Mouse (Mus musculus): ENCODE results near the gene Usp5. TPM values are rescaled to one million over a fixed set of nuclear protein-coding genes. Genes with fewer than 3 reads are reported as not detected.

Usp5 gene
- polyA plus RNA-seq, 1 experiment = 80.9 TPM

GRCm38 (mm10) chr6:124770013-124770412 lies 59.3 kb downstream of the Usp5 start:
- Histone ChIP-seq H3K4me1 (ENCODE audit: control insufficient read depth, insufficient read depth, low read length) (peaks cover 2% of the 10 kb centered on the region), H3K36me3 (ENCODE audit: control insufficient read depth, insufficient read depth, low read length, poor library complexity, severe bottlenecking) (no peaks in the 10 kb centered on the region), H3K9ac (ENCODE audit: low read depth, poor library complexity, severe bottlenecking) (peak overlapping the region; percentile 43), H3K4me3 (ENCODE audit: low read depth, low read length) (peak overlapping the region; percentile 53; the same call in 1 of the 2 replicates), H3K27ac (ENCODE audit: insufficient read depth, low read length) (no peak overlapping the region), H3K27me3 (ENCODE audit: control insufficient read depth, insufficient read depth, low read length, poor library complexity, severe bottlenecking) (no peaks in the 10 kb centered on the region), H3K9me3 (replicated peaks; ENCODE audit: control insufficient read depth, insufficient read depth, low read length, poor library complexity, severe bottlenecking) (no peaks in the 10 kb centered on the region)
- TF ChIP-seq POLR2A (IDR thresholded peaks at IDR 0.05; ENCODE audit: insufficient read depth, low read length) (no peak), CTCF (IDR thresholded peaks at IDR 0.05; ENCODE audit: low read depth, low read length) (no peak), EP300 (IDR thresholded peaks at IDR 0.05; ENCODE audit: insufficient read depth, low read depth, low read length) (no peak)

- H3K27ac ChIP-seq (ENCODE audit: insufficient read depth, low read length) = no peak within 1 kb of the TSS
- no peak for TF ChIP-seq EP300 (IDR thresholded peaks at IDR 0.05; ENCODE audit: insufficient read depth, low read depth, low read length)
- TF ChIP-seq POLR2A (IDR thresholded peaks at IDR 0.05; ENCODE audit: insufficient read depth, low read length) = no peak
- TF ChIP-seq CTCF (IDR thresholded peaks at IDR 0.05; ENCODE audit: low read depth, low read length) = no peak
- H3K27me3 ChIP-seq (ENCODE audit: control insufficient read depth, insufficient read depth, low read length, poor library complexity, severe bottlenecking) = no peaks in the 10 kb centered on the region
- peaks cover 2% of the 10 kb centered on the region for H3K4me1 ChIP-seq (ENCODE audit: control insufficient read depth, insufficient read depth, low read length)
- peak within 1 kb of the TSS; percentile 43 for H3K9ac ChIP-seq (ENCODE audit: low read depth, poor library complexity, severe bottlenecking)
- no peaks in the 10 kb centered on the region for H3K36me3 ChIP-seq (ENCODE audit: control insufficient read depth, insufficient read depth, low read length, poor library complexity, severe bottlenecking)
- peak within 1 kb of the TSS; percentile 75 for H3K4me3 ChIP-seq (ENCODE audit: low read depth, low read length)
- no peaks in the 10 kb centered on the region for H3K9me3 ChIP-seq (replicated peaks; ENCODE audit: control insufficient read depth, insufficient read depth, low read length, poor library complexity, severe bottlenecking)
These were observed 60.1 kb downstream of the Usp5 start, which contains the start of gene Eno2 for GRCm38 (mm10) chr6:124769101-124769765. Eno2 (minus strand) TSS chr6:124769673.

- Histone ChIP-seq H3K27me3 (ENCODE audit: control insufficient read depth, insufficient read depth, low read length, poor library complexity, severe bottlenecking) (no peaks in the 10 kb centered on the region), H3K4me3 (ENCODE audit: low read depth, low read length) (peak overlapping the region; percentile 75), H3K27ac (ENCODE audit: insufficient read depth, low read length) (no peak overlapping the region)
These were observed 60.6 kb downstream of the Usp5 start for GRCm38 (mm10) chr6:124768704-124769044.

DNA sequence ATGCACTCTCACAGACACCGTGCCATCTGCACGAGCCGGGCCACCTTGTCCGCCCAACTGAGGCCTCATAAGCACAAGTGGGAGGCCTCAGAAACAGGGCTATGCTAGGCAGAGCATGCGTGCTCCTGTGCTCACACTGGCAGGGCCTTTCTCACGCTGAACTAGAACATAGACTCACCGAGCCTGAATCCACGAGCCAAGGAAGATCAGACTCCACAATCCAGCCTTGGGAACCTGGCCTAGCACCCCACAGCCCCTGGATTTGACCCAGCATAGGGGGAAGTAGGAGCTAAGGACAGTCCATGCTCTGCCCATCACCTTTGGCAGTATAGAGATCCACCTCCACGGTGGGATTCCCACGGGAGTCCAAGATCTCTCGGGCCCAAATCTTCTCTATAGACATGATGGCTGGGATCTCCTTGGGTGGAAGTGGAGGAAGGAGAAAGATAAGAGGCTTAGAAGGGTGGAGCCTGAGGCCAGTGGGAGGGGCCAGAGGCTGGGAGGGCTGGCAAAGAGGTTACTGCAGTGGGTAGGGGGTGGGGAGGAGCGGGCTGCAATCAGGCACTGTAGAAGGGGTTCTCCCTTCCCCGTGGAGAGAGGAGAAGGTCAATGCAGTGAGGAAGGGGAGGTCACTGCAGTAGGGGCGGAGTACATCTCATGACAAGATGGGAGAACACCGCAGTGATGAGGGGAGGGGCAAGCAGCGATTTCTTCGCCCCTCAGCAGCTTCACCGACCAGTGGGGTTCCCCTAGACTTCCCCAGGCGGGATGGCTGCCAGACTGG lies 61.2 kb downstream of the Usp5 start:
- H3K36me3 ChIP-seq (ENCODE audit: control insufficient read depth, insufficient read depth, low read length, poor library complexity, severe bottlenecking) = no peaks in the 10 kb centered on the region
- TF ChIP-seq EP300 (IDR thresholded peaks at IDR 0.05; ENCODE audit: insufficient read depth, low read depth, low read length) (no peak), CTCF (IDR thresholded peaks at IDR 0.05; ENCODE audit: low read depth, low read length) (no peak), POLR2A (IDR thresholded peaks at IDR 0.05; ENCODE audit: insufficient read depth, low read length) (no peak)
- peaks cover 2% of the 10 kb centered on the region for H3K4me1 ChIP-seq (ENCODE audit: control insufficient read depth, insufficient read depth, low read length)
- H3K9me3 ChIP-seq (replicated peaks; ENCODE audit: control insufficient read depth, insufficient read depth, low read length, poor library complexity, severe bottlenecking) = no peaks in the 10 kb centered on the region
- H3K9ac ChIP-seq (ENCODE audit: low read depth, poor library complexity, severe bottlenecking) = no peak overlapping the region
- H3K27ac ChIP-seq (ENCODE audit: insufficient read depth, low read length) = no peak overlapping the region
- no peaks in the 10 kb centered on the region for H3K27me3 ChIP-seq (ENCODE audit: control insufficient read depth, insufficient read depth, low read length, poor library complexity, severe bottlenecking)
- H3K4me3 ChIP-seq (ENCODE audit: low read depth, low read length) = peak overlapping the region; percentile 75

More at GRCm38 (mm10) chr6:124768704-124769044, 60.6 kb downstream of the Usp5 start:
- Histone ChIP-seq H3K36me3 (ENCODE audit: control insufficient read depth, insufficient read depth, low read length, poor library complexity, severe bottlenecking) (no peaks in the 10 kb centered on the region), H3K9ac (ENCODE audit: low read depth, poor library complexity, severe bottlenecking) (peak overlapping the region; percentile 43; the same call in 1 of the 2 replicates), H3K4me1 (ENCODE audit: control insufficient read depth, insufficient read depth, low read length) (peaks cover 2% of the 10 kb centered on the region), H3K9me3 (replicated peaks; ENCODE audit: control insufficient read depth, insufficient read depth, low read length, poor library complexity, severe bottlenecking) (no peaks in the 10 kb centered on the region)
- TF ChIP-seq EP300 (IDR thresholded peaks at IDR 0.05; ENCODE audit: insufficient read depth, low read depth, low read length) (no peak), CTCF (IDR thresholded peaks at IDR 0.05; ENCODE audit: low read depth, low read length) (no peak), POLR2A (IDR thresholded peaks at IDR 0.05; ENCODE audit: insufficient read depth, low read length) (no peak)

DNA sequence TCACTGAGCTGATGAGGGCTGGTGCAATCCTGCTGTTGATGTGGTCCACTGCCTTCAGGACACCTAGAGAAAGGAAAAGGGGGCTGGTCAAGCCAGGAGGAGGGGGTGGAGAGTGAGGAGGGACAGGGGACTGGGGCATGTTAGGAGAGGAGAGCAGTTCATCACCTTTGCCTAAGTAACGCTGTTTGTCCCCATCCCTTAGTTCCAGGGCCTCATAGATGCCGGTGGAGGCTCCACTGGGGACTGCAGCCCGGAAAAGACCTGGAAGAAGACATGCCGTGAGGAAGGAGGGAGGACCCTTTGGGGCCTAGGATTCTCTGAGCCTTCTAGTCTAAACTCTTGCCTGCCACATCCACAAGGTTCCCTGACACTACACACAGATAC lies 61.8 kb downstream of the Usp5 start:
- H3K27me3 ChIP-seq (ENCODE audit: control insufficient read depth, insufficient read depth, low read length, poor library complexity, severe bottlenecking) = no peaks in the 10 kb centered on the region
- H3K9me3 ChIP-seq (replicated peaks; ENCODE audit: control insufficient read depth, insufficient read depth, low read length, poor library complexity, severe bottlenecking) = no peaks in the 10 kb centered on the region
- no peak overlapping the region for H3K9ac ChIP-seq (ENCODE audit: low read depth, poor library complexity, severe bottlenecking)
- H3K4me1 ChIP-seq (ENCODE audit: control insufficient read depth, insufficient read depth, low read length) = peaks cover 2% of the 10 kb centered on the region
- no peaks in the 10 kb centered on the region for H3K36me3 ChIP-seq (ENCODE audit: control insufficient read depth, insufficient read depth, low read length, poor library complexity, severe bottlenecking)
- no peak overlapping the region for H3K27ac ChIP-seq (ENCODE audit: insufficient read depth, low read length)
- no peak overlapping the region for H3K4me3 ChIP-seq (ENCODE audit: low read depth, low read length)
- TF ChIP-seq POLR2A (IDR thresholded peaks at IDR 0.05; ENCODE audit: insufficient read depth, low read length) (no peak), CTCF (IDR thresholded peaks at IDR 0.05; ENCODE audit: low read depth, low read length) (no peak), EP300 (IDR thresholded peaks at IDR 0.05; ENCODE audit: insufficient read depth, low read depth, low read length) (no peak)

DNA sequence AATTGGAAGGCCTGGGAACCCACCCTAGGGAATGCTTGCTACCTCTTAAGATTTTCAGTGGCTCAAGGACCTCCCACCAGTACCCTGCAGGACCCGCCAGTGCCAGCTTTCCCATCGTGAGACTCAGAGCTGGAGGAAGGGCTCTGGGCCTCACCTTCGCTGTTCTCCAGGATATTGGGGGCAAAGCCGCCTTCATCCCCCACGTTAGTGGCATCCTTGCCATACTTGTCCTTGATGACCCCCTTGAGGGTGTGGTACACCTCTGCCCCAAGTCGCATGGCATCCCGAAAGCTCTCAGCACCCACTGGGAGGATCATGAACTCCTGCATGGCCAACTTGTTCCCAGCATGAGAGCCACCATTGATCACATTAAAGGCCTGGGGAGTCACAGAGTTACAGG lies 63.3 kb downstream of the Usp5 start:
- no peak overlapping the region for H3K9ac ChIP-seq (ENCODE audit: low read depth, poor library complexity, severe bottlenecking)
- no peak overlapping the region for H3K27ac ChIP-seq (ENCODE audit: insufficient read depth, low read length)
- no peaks in the 10 kb centered on the region for H3K36me3 ChIP-seq (ENCODE audit: control insufficient read depth, insufficient read depth, low read length, poor library complexity, severe bottlenecking)
- H3K4me3 ChIP-seq (ENCODE audit: low read depth, low read length) = no peak overlapping the region
- TF ChIP-seq POLR2A (IDR thresholded peaks at IDR 0.05; ENCODE audit: insufficient read depth, low read length) (no peak), EP300 (IDR thresholded peaks at IDR 0.05; ENCODE audit: insufficient read depth, low read depth, low read length) (no peak), CTCF (IDR thresholded peaks at IDR 0.05; ENCODE audit: low read depth, low read length) (no peak)
- H3K4me1 ChIP-seq (ENCODE audit: control insufficient read depth, insufficient read depth, low read length) = peaks cover 2% of the 10 kb centered on the region
- no peaks in the 10 kb centered on the region for H3K27me3 ChIP-seq (ENCODE audit: control insufficient read depth, insufficient read depth, low read length, poor library complexity, severe bottlenecking)
- H3K9me3 ChIP-seq (replicated peaks; ENCODE audit: control insufficient read depth, insufficient read depth, low read length, poor library complexity, severe bottlenecking) = no peaks in the 10 kb centered on the region

Other genes starting within 250 kb of the Usp5 start
- gene C1s2, start 193.4 kb downstream of the Usp5 start, polyA plus RNA-seq (2011; ENCODE audit: insufficient read depth, insufficient read length, low read depth, missing spikeins) = 0.49 TPM in 1 of 2 replicates, not detected in the other
- 69.3 and 73.8 TPM in 2 replicates for gene Lpcat3, start 166.5 kb downstream of the Usp5 start, polyA plus RNA-seq (2011; ENCODE audit: insufficient read depth, insufficient read length, low read depth, missing spikeins)
- 118 TPM in 2 replicates for gene Emg1, start 117.3 kb downstream of the Usp5 start, polyA plus RNA-seq (2011; ENCODE audit: insufficient read depth, insufficient read length, low read depth, missing spikeins)
- gene Phb2, start 117.1 kb downstream of the Usp5 start, polyA plus RNA-seq (2011; ENCODE audit: insufficient read depth, insufficient read length, low read depth, missing spikeins) = 329 and 331 TPM in 2 replicates
- 15.4 and 32.3 TPM in 2 replicates for gene Ptpn6, start 90.8 kb downstream of the Usp5 start, polyA plus RNA-seq (2011; ENCODE audit: insufficient read depth, insufficient read length, low read depth, missing spikeins)
- 93.5 and 105 TPM in 2 replicates for gene Grcc10, start 88.1 kb downstream of the Usp5 start, polyA plus RNA-seq (2011; ENCODE audit: insufficient read depth, insufficient read length, low read depth, missing spikeins)
- 0.59 TPM in 1 of 2 replicates, not detected in the other for gene Gm45234, start 73.5 kb downstream of the Usp5 start, polyA plus RNA-seq (2011; ENCODE audit: insufficient read depth, insufficient read length, low read depth, missing spikeins)
- gene Atn1, start 73.0 kb downstream of the Usp5 start, polyA plus RNA-seq (2011; ENCODE audit: insufficient read depth, insufficient read length, low read depth, missing spikeins) = 32.0 and 35.2 TPM in 2 replicates
- gene Eno2, start 59.8 kb downstream of the Usp5 start, polyA plus RNA-seq (2011; ENCODE audit: insufficient read depth, insufficient read length, low read depth, missing spikeins) = 7.4 and 8.3 TPM in 2 replicates
- 0.84 TPM in 1 of 2 replicates, not detected in the other for gene Lrrc23, start 49.8 kb downstream of the Usp5 start, polyA plus RNA-seq (2011; ENCODE audit: insufficient read depth, insufficient read length, low read depth, missing spikeins)
- gene Spsb2, start 20.8 kb downstream of the Usp5 start, polyA plus RNA-seq (2011; ENCODE audit: insufficient read depth, insufficient read length, low read depth, missing spikeins) = 4.6 and 5.4 TPM in 2 replicates
- 377 and 389 TPM in 2 replicates for gene Tpi1, start 15.2 kb downstream of the Usp5 start, polyA plus RNA-seq (2011; ENCODE audit: insufficient read depth, insufficient read length, low read depth, missing spikeins)
- gene Cdca3, start 63 bp upstream of the Usp5 start, polyA plus RNA-seq (2011; ENCODE audit: insufficient read depth, insufficient read length, low read depth, missing spikeins) = 162 and 187 TPM in 2 replicates
- gene Gnb3, start 10.8 kb upstream of the Usp5 start, polyA plus RNA-seq (2011; ENCODE audit: insufficient read depth, insufficient read length, low read depth, missing spikeins) = not detected in 2 replicates
- 3.1 and 3.6 TPM in 2 replicates for gene P3h3, start 28.3 kb upstream of the Usp5 start, polyA plus RNA-seq (2011; ENCODE audit: insufficient read depth, insufficient read length, low read depth, missing spikeins)
- 2.4 and 3.2 TPM in 2 replicates for gene Gpr162, start 34.5 kb upstream of the Usp5 start, polyA plus RNA-seq (2011; ENCODE audit: insufficient read depth, insufficient read length, low read depth, missing spikeins)
- gene Cd4, start 58.7 kb upstream of the Usp5 start, polyA plus RNA-seq (2011; ENCODE audit: insufficient read depth, insufficient read length, low read depth, missing spikeins) = not detected in 2 replicates
- gene Lag3, start 82.2 kb upstream of the Usp5 start, polyA plus RNA-seq (2011; ENCODE audit: insufficient read depth, insufficient read length, low read depth, missing spikeins) = 4.0 and 5.9 TPM in 2 replicates
- gene Ptms, start 90.6 kb upstream of the Usp5 start, polyA plus RNA-seq (2011; ENCODE audit: insufficient read depth, insufficient read length, low read depth, missing spikeins) = 382 and 383 TPM in 2 replicates
- 263 and 294 TPM in 2 replicates for gene Mlf2, start 101.9 kb upstream of the Usp5 start, polyA plus RNA-seq (2011; ENCODE audit: insufficient read depth, insufficient read length, low read depth, missing spikeins)
- 145 and 154 TPM in 2 replicates for gene Cops7a, start 136.1 kb upstream of the Usp5 start, polyA plus RNA-seq (2011; ENCODE audit: insufficient read depth, insufficient read length, low read depth, missing spikeins)
- 14.3 and 21.4 TPM in 2 replicates for gene Pianp, start 167.2 kb upstream of the Usp5 start, polyA plus RNA-seq (2011; ENCODE audit: insufficient read depth, insufficient read length, low read depth, missing spikeins)
- gene Zfp384, start 179.7 kb upstream of the Usp5 start, polyA plus RNA-seq (2011; ENCODE audit: insufficient read depth, insufficient read length, low read depth, missing spikeins) = 32.4 and 33.8 TPM in 2 replicates
- gene Ing4, start 210.3 kb upstream of the Usp5 start, polyA plus RNA-seq (2011; ENCODE audit: insufficient read depth, insufficient read length, low read depth, missing spikeins) = 44.0 and 54.7 TPM in 2 replicates
- 25.3 and 25.7 TPM in 2 replicates for gene Acrbp, start 220.2 kb upstream of the Usp5 start, polyA plus RNA-seq (2011; ENCODE audit: insufficient read depth, insufficient read length, low read depth, missing spikeins)
- 2.5 and 3.7 TPM in 2 replicates for gene Lpar5, start 238.4 kb upstream of the Usp5 start, polyA plus RNA-seq (2011; ENCODE audit: insufficient read depth, insufficient read length, low read depth, missing spikeins)